Mouse (Mus musculus) neural tube, embryonic 15.5 days (tissue): ENCODE results near the gene Rab23. TPM values are rescaled to one million over a fixed set of nuclear protein-coding genes. Genes with fewer than 3 reads are reported as not detected.

Source experiments
- ATAC-seq: fragments of 200-750 bp; cut with Nextera tagmentation; 2 replicates; pipeline ENCODE4 v1.8.0; 2017; ENCODE audit warnings: mild to moderate bottlenecking, moderate TSS enrichment, moderate library complexity; ENCODE audit not compliant: low FRiP score
- H3K27ac ChIP-seq: fragments of 300-500 bp; sonication (generic); replicated peaks from 2 replicates; pipeline ENCODE4 v1.5.1; 2015; ENCODE audit warnings: mild to moderate bottlenecking, inconsistent platforms
- H3K27me3 ChIP-seq: fragments of 300-500 bp; sonication (generic); replicated peaks from 2 replicates; pipeline ENCODE4 v1.6.1; 2015; ENCODE audit warnings: inconsistent platforms
- H3K36me3 ChIP-seq: fragments of 300-500 bp; sonication (generic); 2 replicates; pipeline ENCODE4 v1.6.1; 2015; ENCODE audit warnings: inconsistent platforms
- H3K4me1 ChIP-seq: fragments of 300-500 bp; sonication (generic); 2 replicates; pipeline ENCODE4 v1.6.1; 2015; ENCODE audit warnings: inconsistent platforms
- H3K4me2 ChIP-seq: fragments of 300-500 bp; sonication (generic); 2 replicates; pipeline ENCODE4 v1.6.1; 2015; ENCODE audit warnings: inconsistent platforms, mild to moderate bottlenecking, moderate library complexity
- H3K4me3 ChIP-seq: fragments of 300-500 bp; sonication (generic); replicated peaks from 2 replicates; pipeline ENCODE4 v1.5.1; 2015; ENCODE audit warnings: mild to moderate bottlenecking, inconsistent platforms
- H3K9ac ChIP-seq: fragments of 300-500 bp; sonication (generic); replicated peaks from 2 replicates; pipeline ENCODE4 v1.6.1; 2015; ENCODE audit warnings: mild to moderate bottlenecking, inconsistent platforms
- H3K9me3 ChIP-seq: fragments of 300-500 bp; sonication (generic); replicated peaks from 2 replicates; pipeline ENCODE4 v1.6.1; 2016; ENCODE audit warnings: inconsistent platforms
- WGBS: fragments of 180-500 bp; shearing (Covaris S2); methylation state at CpG from one replicate; pipeline ENCODE4 v1.1.7; 2015; ENCODE audit warnings: mixed read lengths; 5-methylcytosine and 5-hydroxymethylcytosine counted together
- polyA plus RNA-seq: library from polyadenylated mRNA; unstranded; fragments of >200 nt; fragmentation: Nextera tagmentation; extraction: Ambion mirVana; gene quantifications from 2 replicates; pipeline ENCODE4 v1.2.1, GENCODE M21; 2015

Gene Rab23
- 31.1 and 32.4 TPM in 2 replicates for polyA plus RNA-seq

- H3K4me3 ChIP-seq: peak within 1 kb of the TSS; percentile 91
- H3K36me3 ChIP-seq: peaks cover 16% of the 10 kb centered on the region
- H3K9me3 ChIP-seq: no peaks in the 10 kb centered on the region
- peak within 1 kb of the TSS; percentile 57 for H3K4me2 ChIP-seq
- ATAC-seq: peak; percentile 97
- H3K27me3 ChIP-seq: no peaks in the 10 kb centered on the region
- H3K27ac ChIP-seq: peak within 1 kb of the TSS; percentile 95
- H3K9ac ChIP-seq: peak within 1 kb of the TSS; percentile 96
- under 1% methylated on average over 54 of the region's 54 CpGs for WGBS
- peaks cover 16% of the 10 kb centered on the region for H3K4me1 ChIP-seq
These were observed at the start of gene Rab23 for GRCm38 (mm10) chr1:33719733-33720225. Gene Rab23 (plus strand): TSS chr1:33719887.

GRCm38 (mm10) chr1:33670164-33670616 is 49.5 kb upstream of the Rab23 start:
- H3K9ac ChIP-seq: peak overlapping the region; percentile 68
- H3K36me3 ChIP-seq: 0 out of 2 replicates have a peak, but pooled peaks cover 8% of the 10 kb centered on the region
- H3K4me2 ChIP-seq: peak overlapping the region; percentile 81
- peaks cover 8% of the 10 kb centered on the region for H3K4me1 ChIP-seq
- ATAC-seq: peak; percentile 85
- no peaks in the 10 kb centered on the region for H3K9me3 ChIP-seq
- peak overlapping the region; percentile 80 for H3K4me3 ChIP-seq
- H3K27ac ChIP-seq: peak overlapping the region; percentile 95
- no peaks in the 10 kb centered on the region for H3K27me3 ChIP-seq
- under 1% methylated on average over 37 of the region's 37 CpGs for WGBS

GRCm38 (mm10) chr1:33671441-33671840 is 48.2 kb upstream of the Rab23 start:
- Histone ChIP-seq H3K4me3 (no peak overlapping the region), H3K9me3 (no peaks in the 10 kb centered on the region), H3K36me3 (0 out of 2 replicates have a peak, but pooled peaks cover 4% of the 10 kb centered on the region), H3K4me1 (peaks cover 8% of the 10 kb centered on the region), H3K27me3 (no peaks in the 10 kb centered on the region), H3K9ac (no peak overlapping the region), H3K4me2 (no peak overlapping the region), H3K27ac (no peak overlapping the region)
- WGBS: 62% methylated on average over 5 of the region's 5 CpGs
- ATAC-seq: no peak

DNA sequence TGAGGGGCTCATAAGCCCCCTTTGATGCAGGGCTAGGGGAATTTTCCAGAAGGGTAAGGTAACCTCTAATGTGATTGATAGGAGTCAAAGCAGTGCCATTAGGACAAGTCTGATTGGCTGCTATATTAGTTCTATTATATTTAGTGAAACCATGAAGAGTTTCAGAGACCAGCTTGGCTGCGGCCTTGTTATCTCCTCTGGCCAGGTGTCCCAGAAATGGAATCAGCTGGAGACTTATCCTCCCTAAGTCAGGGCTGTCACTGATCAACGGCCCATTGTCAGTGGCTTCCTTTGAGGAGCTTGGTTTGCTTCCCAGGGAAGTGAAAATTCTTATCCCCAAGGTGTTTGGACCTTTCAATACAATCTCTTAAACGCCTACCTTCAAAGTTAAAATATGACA is 47.6 kb upstream of the Rab23 start:
- Histone ChIP-seq H3K27ac (no peak overlapping the region), H3K4me1 (peaks cover 8% of the 10 kb centered on the region), H3K9ac (no peak overlapping the region), H3K4me2 (no peak overlapping the region), H3K9me3 (no peaks in the 10 kb centered on the region), H3K36me3 (no peaks in the 10 kb centered on the region), H3K27me3 (no peaks in the 10 kb centered on the region), H3K4me3 (no peak overlapping the region)
- WGBS: 72% methylated on average over 3 of the region's 3 CpGs
- no peak for ATAC-seq

DNA sequence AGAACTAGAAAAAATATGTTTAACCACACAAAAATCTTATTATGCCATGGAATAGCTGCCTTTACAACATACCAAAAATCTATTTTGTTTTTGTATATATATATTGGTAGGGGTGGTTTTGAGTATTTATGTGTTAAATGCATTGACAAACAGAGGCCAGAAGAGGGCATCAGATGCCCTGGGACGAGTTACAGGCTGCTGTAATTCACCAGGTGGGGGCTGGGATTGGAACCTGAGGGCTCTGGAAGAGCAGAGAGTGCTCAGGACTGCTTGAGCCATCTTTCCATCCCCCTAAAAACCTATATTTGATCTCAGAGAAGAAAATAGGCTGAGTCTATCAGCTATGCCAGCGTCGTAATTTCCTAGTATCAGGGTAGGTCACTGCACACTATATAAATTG is 47.2 kb upstream of the Rab23 start:
- Histone ChIP-seq H3K4me1 (peaks cover 8% of the 10 kb centered on the region), H3K4me3 (no peak overlapping the region), H3K9me3 (no peaks in the 10 kb centered on the region), H3K36me3 (no peaks in the 10 kb centered on the region), H3K27me3 (no peaks in the 10 kb centered on the region), H3K4me2 (no peak overlapping the region), H3K9ac (no peak overlapping the region), H3K27ac (no peak overlapping the region)
- 28% methylated on average over 3 of the region's 3 CpGs for WGBS
- no peak for ATAC-seq

DNA sequence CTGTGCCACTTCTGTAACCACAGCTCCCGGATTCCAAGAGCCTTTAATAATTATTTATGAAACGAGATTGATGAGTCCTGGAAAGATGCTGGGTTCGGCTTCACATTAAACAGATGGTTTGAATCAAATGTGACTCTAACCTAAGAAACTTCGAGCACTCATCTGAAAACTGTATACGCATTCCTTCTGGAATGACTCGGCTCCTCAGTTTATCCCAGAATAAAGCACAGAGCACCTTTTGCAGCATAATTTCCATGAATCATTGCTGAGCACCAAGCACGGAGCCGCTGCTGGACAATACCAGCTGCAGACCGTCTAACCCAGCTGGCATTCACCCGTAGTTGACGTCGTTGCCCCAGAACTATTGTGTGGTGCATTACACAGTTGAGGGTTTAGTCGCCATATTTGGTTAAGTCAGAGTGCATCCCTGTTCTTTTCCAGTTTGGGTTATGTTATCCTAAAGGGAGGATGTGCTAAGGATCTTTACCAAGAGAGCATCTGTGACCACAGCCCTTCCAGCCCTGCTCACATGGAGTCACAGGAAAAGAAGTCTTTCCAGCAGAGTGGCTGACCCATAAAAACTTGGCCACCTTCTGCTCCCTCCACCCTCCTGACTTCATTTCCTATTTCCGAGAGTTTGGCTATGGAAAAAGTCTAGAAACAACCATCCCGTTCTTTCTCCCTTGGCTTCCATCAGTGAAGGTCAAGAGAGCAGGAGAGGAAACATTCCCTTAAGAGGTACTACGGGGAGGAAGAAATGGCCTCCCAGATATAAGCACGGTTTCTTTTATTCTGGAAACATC is 46.3 kb upstream of the Rab23 start:
- H3K9ac ChIP-seq: no peak overlapping the region
- 75% methylated on average over 17 of the region's 17 CpGs for WGBS
- no peak for ATAC-seq
- H3K4me2 ChIP-seq: no peak overlapping the region
- no peak overlapping the region for H3K27ac ChIP-seq
- no peaks in the 10 kb centered on the region for H3K27me3 ChIP-seq
- peaks cover 8% of the 10 kb centered on the region for H3K4me1 ChIP-seq
- H3K36me3 ChIP-seq: no peaks in the 10 kb centered on the region
- H3K9me3 ChIP-seq: no peaks in the 10 kb centered on the region
- no peak overlapping the region for H3K4me3 ChIP-seq

GRCm38 (mm10) chr1:33680435-33680834 is 39.3 kb upstream of the Rab23 start:
- H3K36me3 ChIP-seq: no peaks in the 10 kb centered on the region
- no peaks in the 10 kb centered on the region for H3K27me3 ChIP-seq
- H3K9me3 ChIP-seq: no peaks in the 10 kb centered on the region
- H3K4me3 ChIP-seq: no peak overlapping the region
- no peak overlapping the region for H3K27ac ChIP-seq
- H3K9ac ChIP-seq: no peak overlapping the region
- WGBS: 31% methylated on average over 3 of the region's 4 CpGs
- no peaks in the 10 kb centered on the region for H3K4me1 ChIP-seq
- ATAC-seq: no peak
- H3K4me2 ChIP-seq: no peak overlapping the region

GRCm38 (mm10) chr1:33680890-33681289 is 38.8 kb upstream of the Rab23 start:
- 85% methylated on average over 7 of the region's 7 CpGs for WGBS
- Histone ChIP-seq H3K27me3 (no peaks in the 10 kb centered on the region), H3K36me3 (no peaks in the 10 kb centered on the region), H3K4me3 (no peak overlapping the region), H3K4me1 (no peaks in the 10 kb centered on the region), H3K4me2 (no peak overlapping the region), H3K9me3 (no peaks in the 10 kb centered on the region), H3K27ac (no peak overlapping the region), H3K9ac (no peak overlapping the region)
- ATAC-seq: no peak

DNA sequence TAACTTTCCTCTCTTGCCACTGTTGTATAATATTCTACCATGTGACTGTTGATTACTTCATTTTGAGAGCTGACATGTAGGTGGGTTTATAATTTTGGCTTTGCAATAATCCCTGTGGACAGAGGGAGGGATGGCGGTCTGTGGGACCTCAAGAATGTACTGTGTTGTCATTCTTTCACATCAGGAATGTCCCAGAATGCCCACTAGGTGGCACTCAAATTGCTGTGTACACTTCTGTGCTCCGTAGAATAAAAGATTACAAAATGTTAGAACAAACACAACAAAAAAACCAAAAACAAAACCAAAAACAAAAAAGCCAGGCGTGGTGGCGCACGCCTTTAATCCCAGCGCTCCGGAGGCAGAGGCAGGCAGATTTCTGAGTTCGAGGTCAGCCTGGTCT is 35.2 kb upstream of the Rab23 start:
- Histone ChIP-seq H3K4me1 (no peaks in the 10 kb centered on the region), H3K4me3 (no peak overlapping the region), H3K9me3 (no peaks in the 10 kb centered on the region), H3K27me3 (no peaks in the 10 kb centered on the region), H3K36me3 (no peaks in the 10 kb centered on the region), H3K27ac (no peak overlapping the region), H3K9ac (no peak overlapping the region), H3K4me2 (no peak overlapping the region)
- no peak for ATAC-seq
- WGBS: 67% methylated on average over 8 of the region's 8 CpGs

- Histone ChIP-seq H3K4me3 (no peak overlapping the region), H3K9ac (no peak overlapping the region), H3K4me2 (no peak overlapping the region), H3K27me3 (no peaks in the 10 kb centered on the region), H3K27ac (no peak overlapping the region), H3K36me3 (no peaks in the 10 kb centered on the region), H3K4me1 (no peaks in the 10 kb centered on the region), H3K9me3 (no peaks in the 10 kb centered on the region)
- no peak for ATAC-seq
- WGBS: 83% methylated on average over 2 of the region's 2 CpGs
These were observed 30.9 kb upstream of the Rab23 start for GRCm38 (mm10) chr1:33688810-33689209.

GRCm38 (mm10) chr1:33689446-33690086 is 30.1 kb upstream of the Rab23 start:
- no peak overlapping the region for H3K27ac ChIP-seq
- no peak for ATAC-seq
- H3K9me3 ChIP-seq: no peaks in the 10 kb centered on the region
- no peaks in the 10 kb centered on the region for H3K36me3 ChIP-seq
- H3K4me1 ChIP-seq: no peaks in the 10 kb centered on the region
- no peaks in the 10 kb centered on the region for H3K27me3 ChIP-seq
- H3K9ac ChIP-seq: no peak overlapping the region
- no peak overlapping the region for H3K4me2 ChIP-seq
- 85% methylated on average over 8 of the region's 8 CpGs for WGBS
- H3K4me3 ChIP-seq: no peak overlapping the region

DNA sequence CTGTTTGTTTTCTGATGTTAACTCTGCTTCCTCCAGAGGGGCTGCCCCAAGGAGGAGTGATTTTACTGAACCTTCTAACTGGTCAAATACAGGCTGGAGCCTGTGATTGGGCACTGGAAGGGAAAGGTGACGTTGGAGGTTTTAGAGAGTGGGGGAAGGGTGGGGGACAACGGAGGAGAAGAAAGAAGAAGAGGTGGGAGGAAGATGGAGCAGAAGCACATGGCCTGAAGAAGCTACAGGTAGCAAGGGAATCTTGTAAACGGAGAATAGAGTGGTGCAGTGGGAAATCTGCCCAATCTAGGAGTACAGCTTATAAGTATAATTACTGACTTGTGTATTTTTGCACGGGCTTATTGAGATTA is 29.6 kb upstream of the Rab23 start:
- 53% methylated on average over 4 of the region's 4 CpGs for WGBS

More for the DNA sequence above, 29.6 kb upstream of the Rab23 start:
- Histone ChIP-seq H3K4me3 (no peak overlapping the region), H3K27me3 (no peaks in the 10 kb centered on the region), H3K4me1 (no peaks in the 10 kb centered on the region), H3K9me3 (no peaks in the 10 kb centered on the region), H3K36me3 (no peaks in the 10 kb centered on the region), H3K9ac (no peak overlapping the region), H3K27ac (no peak overlapping the region), H3K4me2 (no peak overlapping the region)
- no peak for ATAC-seq
